Mouse (Mus musculus) heart, adult 18-20 months (tissue): Measurements from ENCODE around the gene Abhd2. TPM values are rescaled to one million over a fixed set of nuclear protein-coding genes. Genes with fewer than 3 reads are reported as not detected.

Source experiments
- DNase-seq, 2 experiments: peaks; one replicate each; pipeline ENCODE4 v3.0.0; 2021 to 2022; ENCODE audit warnings: mixed read lengths in 1 of 2
- total RNA-seq, 2 experiments: library from RNA; stranded (reverse); gene quantifications; 2 replicates each; pipeline ENCODE4 v1.2.3; 2021

Abhd2 gene
- total RNA-seq, 2 experiments from 2014 or later: 33.0 to 36.3 TPM

- no peak for DNase-seq
Measured at GRCm38 (mm10) chr7:79323855-79324254, 50.9 kb downstream of the Abhd2 start.

- DNase-seq: no peak
Measured at GRCm38 (mm10) chr7:79328769-79329168, 55.8 kb downstream of the Abhd2 start.

GRCm38 (mm10) chr7:79331197-79331596, 58.2 kb downstream of the Abhd2 start:
- no peak for DNase-seq

- no peak for DNase-seq
Measured at GRCm38 (mm10) chr7:79333419-79333818, 60.4 kb downstream of the Abhd2 start.

- no peak for DNase-seq
Measured at GRCm38 (mm10) chr7:79336362-79336910, 63.4 kb downstream of the Abhd2 start.

GRCm38 (mm10) chr7:79345902-79346301, 72.9 kb downstream of the Abhd2 start:
- peak; percentile 19 to 75 for DNase-seq

- DNase-seq: no peak
Measured at GRCm38 (mm10) chr7:79346555-79347075, 73.6 kb downstream of the Abhd2 start.

GRCm38 (mm10) chr7:79347108-79347813, 74.3 kb downstream of the Abhd2 start:
- DNase-seq: peak in 1 of 2 experiments; percentile 15

GRCm38 (mm10) chr7:79348816-79349215, 75.8 kb downstream of the Abhd2 start:
- no peak for DNase-seq

- DNase-seq: peak; percentile 77 to 87
Measured at GRCm38 (mm10) chr7:79349738-79350386, 76.9 kb downstream of the Abhd2 start.

- peak; percentile 70 to 81 for DNase-seq
Measured at GRCm38 (mm10) chr7:79358350-79359182, 85.6 kb downstream of the Abhd2 start.

GRCm38 (mm10) chr7:79359183-79359435, 86.1 kb downstream of the Abhd2 start:
- no peak for DNase-seq

- DNase-seq: no peak
Measured at GRCm38 (mm10) chr7:79360056-79360455, 87.1 kb downstream of the Abhd2 start.

- no peak for DNase-seq
Measured at GRCm38 (mm10) chr7:79362208-79362607, 89.2 kb downstream of the Abhd2 start.

GRCm38 (mm10) chr7:79362830-79363229, 89.8 kb downstream of the Abhd2 start:
- no peak for DNase-seq

- DNase-seq: peak; percentile 76 to 77
Measured at GRCm38 (mm10) chr7:79363370-79364043, 90.5 kb downstream of the Abhd2 start.

- no peak for DNase-seq
Measured at GRCm38 (mm10) chr7:79368664-79369063, 95.7 kb downstream of the Abhd2 start.

- DNase-seq: no peak
Measured at GRCm38 (mm10) chr7:79369416-79369815, 96.4 kb downstream of the Abhd2 start.

- DNase-seq: peak; percentile 61 to 82
Measured at GRCm38 (mm10) chr7:79371321-79371879, 98.4 kb downstream of the Abhd2 start.

- no peak for DNase-seq
Measured at GRCm38 (mm10) chr7:79374017-79374416, 101.0 kb downstream of the Abhd2 start.

- no peak for DNase-seq
Measured at GRCm38 (mm10) chr7:79375594-79375993, 102.6 kb downstream of the Abhd2 start.
